Mouse (Mus musculus) kidney, embryonic 16.5 days (tissue): ENCODE measurements around the gene Ap1b1. TPM values are rescaled to one million over a fixed set of nuclear protein-coding genes. Genes with fewer than 3 reads are reported as not detected.
A peak's percentile ranks its signal among the peaks of the same experiment; 100 is the strongest.

Experiments
- ATAC-seq: fragments of 200-750 bp; cut with Nextera tagmentation; 2 replicates; pipeline ENCODE4 v1.8.0; 2017; ENCODE audit warnings: moderate TSS enrichment; ENCODE audit not compliant: low FRiP score, low TSS enrichment
- H3K27ac ChIP-seq: fragments of 300-500 bp; sonication (generic); 2 replicates; pipeline ENCODE4 v1.5.1; 2014; ENCODE audit warnings: low read length
- H3K27me3 ChIP-seq: fragments of 300-500 bp; sonication (generic); 2 replicates; pipeline ENCODE4 v1.6.1; 2014; ENCODE audit warnings: low read length, control low read depth, mixed read lengths; ENCODE audit not compliant: insufficient read depth
- H3K36me3 ChIP-seq: fragments of 300-500 bp; sonication (generic); 2 replicates; pipeline ENCODE4 v1.6.1; 2014; ENCODE audit warnings: low read length, control low read depth, mixed read lengths; ENCODE audit not compliant: insufficient read depth
- H3K4me1 ChIP-seq: fragments of 300-500 bp; sonication (generic); 2 replicates; pipeline ENCODE4 v1.6.1; 2014; ENCODE audit warnings: low read length, control low read depth, mixed read lengths; ENCODE audit not compliant: insufficient read depth
- H3K4me2 ChIP-seq: fragments of 300-500 bp; sonication (generic); replicated peaks from 2 replicates; pipeline ENCODE4 v1.6.1; 2014; ENCODE audit warnings: low read depth, low read length
- H3K4me3 ChIP-seq: fragments of 300-500 bp; sonication (generic); 2 replicates; pipeline ENCODE4 v1.5.1; 2014; ENCODE audit warnings: mild to moderate bottlenecking, low read length
- H3K9ac ChIP-seq: fragments of 300-500 bp; sonication (generic); replicated peaks from 2 replicates; pipeline ENCODE4 v1.6.1; 2014; ENCODE audit warnings: low read length
- H3K9me3 ChIP-seq: fragments of 300-500 bp; sonication (generic); 2 replicates; pipeline ENCODE4 v1.6.1; 2016; ENCODE audit warnings: low read length, control low read depth
- WGBS: fragments of 180-500 bp; shearing (Covaris S2); extraction: QIAGEN DNeasy Blood & Tissue Kit; methylation state at CpG from one replicate; pipeline ENCODE4 v1.1.7; 2014; 5-methylcytosine and 5-hydroxymethylcytosine counted together
- polyA plus RNA-seq: library from polyadenylated mRNA; unstranded; fragments of >200 nt; fragmentation: Nextera tagmentation; extraction: Ambion mirVana; gene quantifications from 2 replicates; pipeline ENCODE4 v1.2.1, GENCODE M21; 2015

Ap1b1 gene
- polyA plus RNA-seq, 1 experiment from 2014 or later: 76.9 TPM

DNA sequence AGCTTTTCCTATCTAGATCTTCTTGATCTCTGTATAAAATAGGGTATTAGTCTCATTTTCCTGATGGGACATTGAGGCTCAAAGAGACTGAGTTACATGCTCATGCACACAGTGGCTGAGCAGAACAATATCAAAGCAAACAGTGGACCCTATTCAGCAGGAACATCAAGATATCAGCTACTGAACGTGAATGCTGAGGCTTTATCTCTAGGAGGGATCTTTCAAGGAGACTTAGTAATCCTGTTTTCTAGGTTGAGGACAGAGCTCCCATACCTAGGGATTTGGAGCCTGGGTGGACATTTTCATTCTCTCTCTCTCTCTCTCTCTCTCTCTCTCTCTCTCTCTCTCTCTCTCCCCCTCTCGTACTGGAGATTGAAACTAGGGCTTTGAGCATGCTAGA, 3.1 kb upstream of the Ap1b1 start:
- WGBS: 75% methylated on average over 2 of the region's 2 CpGs
- ATAC-seq: no peak

DNA sequence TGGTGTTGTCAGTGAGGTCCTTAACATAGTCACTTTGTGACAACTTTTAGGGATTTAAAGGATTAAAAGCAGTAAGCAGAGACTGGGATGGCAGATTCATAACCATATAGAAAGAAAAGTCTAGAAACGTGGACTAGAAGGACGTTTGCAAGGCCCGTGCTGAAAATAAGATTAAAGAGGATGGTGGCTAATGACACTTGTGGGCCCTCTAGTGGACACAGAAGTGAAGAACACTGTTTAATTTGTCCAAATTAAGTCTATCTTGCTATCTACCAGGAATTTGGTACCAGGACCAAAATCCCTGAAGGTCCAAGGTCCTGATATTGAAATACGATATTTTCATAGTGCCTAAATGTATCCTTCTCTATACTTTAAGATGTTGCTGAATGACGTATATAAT, 2.4 kb upstream of the Ap1b1 start:
- H3K27me3 ChIP-seq: no peaks in the 10 kb centered on the region
- H3K4me3 ChIP-seq: no peak overlapping the region
- no peak overlapping the region for H3K27ac ChIP-seq
- WGBS: 4% methylated on average over 5 of the region's 5 CpGs
- H3K4me1 ChIP-seq: peaks cover 17% of the 10 kb centered on the region
- no peaks in the 10 kb centered on the region for H3K9me3 ChIP-seq
- H3K36me3 ChIP-seq: peaks cover 3% of the 10 kb centered on the region; the same call in 1 of the 2 replicates
- ATAC-seq: no peak
- H3K9ac ChIP-seq: no peak overlapping the region
- peak overlapping the region; percentile 25; the same call in 1 of the 2 replicates for H3K4me2 ChIP-seq

More for the DNA sequence above, 3.1 kb upstream of the Ap1b1 start:
- H3K4me3 ChIP-seq: no peak overlapping the region
- no peaks in the 10 kb centered on the region for H3K36me3 ChIP-seq
- no peaks in the 10 kb centered on the region for H3K9me3 ChIP-seq
- no peak overlapping the region for H3K27ac ChIP-seq
- H3K4me1 ChIP-seq: peaks cover 17% of the 10 kb centered on the region
- H3K27me3 ChIP-seq: no peaks in the 10 kb centered on the region
- H3K9ac ChIP-seq: no peak overlapping the region
- H3K4me2 ChIP-seq: no peak overlapping the region

DNA sequence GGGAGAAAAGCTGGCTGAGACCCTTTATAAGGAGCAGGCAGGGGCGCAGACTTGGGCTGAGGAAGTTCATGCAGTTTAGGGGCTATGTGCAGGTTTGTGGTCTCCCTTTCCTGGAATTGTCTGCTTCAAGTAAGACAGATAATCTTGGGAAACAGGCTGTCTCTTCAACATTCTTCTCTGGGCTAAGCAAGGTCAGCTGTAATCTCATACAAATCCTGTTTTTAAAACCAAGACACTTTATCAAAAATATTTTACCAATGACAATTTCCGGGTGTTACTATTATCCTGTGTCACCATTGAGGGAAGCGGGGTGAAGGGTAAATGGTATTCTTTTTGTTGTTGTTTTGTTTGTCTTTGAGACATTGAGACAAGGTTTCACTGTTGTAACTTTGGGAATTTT, 1.8 kb upstream of the Ap1b1 start:
- Histone ChIP-seq H3K4me2 (no peak overlapping the region), H3K27ac (no peak overlapping the region), H3K36me3 (peaks cover 3% of the 10 kb centered on the region; the same call in 1 of the 2 replicates), H3K27me3 (no peaks in the 10 kb centered on the region), H3K9me3 (no peaks in the 10 kb centered on the region), H3K4me3 (no peak overlapping the region), H3K4me1 (peaks cover 17% of the 10 kb centered on the region), H3K9ac (no peak overlapping the region)
- 79% methylated on average over 3 of the region's 3 CpGs for WGBS
- no peak for ATAC-seq

DNA sequence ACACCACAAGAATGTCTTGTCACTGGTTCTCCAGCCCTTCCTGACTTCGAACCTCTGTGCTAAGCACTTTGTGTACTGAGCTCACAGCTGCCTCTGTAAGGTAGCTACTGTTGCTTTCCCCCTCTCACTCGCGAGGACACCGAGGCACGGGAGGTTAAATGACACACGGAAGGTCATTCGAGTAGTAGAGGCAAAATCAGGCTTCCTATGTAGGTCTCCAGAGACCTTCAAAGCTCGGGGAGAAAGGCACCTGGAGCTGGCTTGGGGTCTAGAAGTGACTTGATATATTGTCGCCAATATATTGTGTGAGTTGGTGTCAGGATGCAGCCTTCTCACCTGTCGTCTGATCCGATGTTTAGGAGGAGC, 846 bp downstream of the Ap1b1 start:
- Histone ChIP-seq H3K4me3 (peak overlapping the region; percentile 74), H3K4me2 (peak overlapping the region; percentile 89), H3K4me1 (peaks cover 17% of the 10 kb centered on the region), H3K27me3 (no peaks in the 10 kb centered on the region), H3K36me3 (peaks cover 3% of the 10 kb centered on the region; the same call in 1 of the 2 replicates), H3K9me3 (no peaks in the 10 kb centered on the region), H3K27ac (no peak overlapping the region; the same call in 1 of the 2 replicates), H3K9ac (peak overlapping the region; percentile 76)
- ATAC-seq: no peak; the same call in 1 of the 2 replicates
- WGBS: 39% methylated on average over 11 of the region's 11 CpGs

DNA sequence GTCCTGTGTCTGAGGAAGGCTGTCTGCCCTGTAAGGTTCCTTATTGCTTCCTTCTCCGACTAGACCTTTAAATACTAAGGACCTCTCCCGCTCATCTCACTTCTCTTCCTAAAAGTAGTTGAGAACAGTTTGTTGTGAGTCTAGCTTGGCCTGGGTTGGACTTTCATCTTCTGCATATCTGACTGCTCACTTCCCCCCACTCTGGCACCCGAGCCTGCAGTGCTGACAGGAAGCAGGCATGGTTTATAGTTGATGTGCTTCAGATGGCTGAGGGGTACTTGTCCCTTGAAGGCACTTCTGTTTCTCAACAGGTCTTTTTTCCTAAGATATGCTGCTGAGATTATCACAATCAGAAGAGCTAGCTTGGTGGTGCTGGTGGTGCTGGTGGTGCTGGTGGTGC, 2.6 kb downstream of the Ap1b1 start:
- no peak for ATAC-seq
- no peak overlapping the region for H3K27ac ChIP-seq
- H3K4me2 ChIP-seq: no peak overlapping the region
- peaks cover 17% of the 10 kb centered on the region for H3K4me1 ChIP-seq
- peaks cover 6% of the 10 kb centered on the region; the same call in 1 of the 2 replicates for H3K36me3 ChIP-seq
- no peak overlapping the region for H3K4me3 ChIP-seq
- no peaks in the 10 kb centered on the region for H3K9me3 ChIP-seq
- no peak overlapping the region for H3K9ac ChIP-seq
- H3K27me3 ChIP-seq: no peaks in the 10 kb centered on the region
- 61% methylated on average over 3 of the region's 3 CpGs for WGBS

DNA sequence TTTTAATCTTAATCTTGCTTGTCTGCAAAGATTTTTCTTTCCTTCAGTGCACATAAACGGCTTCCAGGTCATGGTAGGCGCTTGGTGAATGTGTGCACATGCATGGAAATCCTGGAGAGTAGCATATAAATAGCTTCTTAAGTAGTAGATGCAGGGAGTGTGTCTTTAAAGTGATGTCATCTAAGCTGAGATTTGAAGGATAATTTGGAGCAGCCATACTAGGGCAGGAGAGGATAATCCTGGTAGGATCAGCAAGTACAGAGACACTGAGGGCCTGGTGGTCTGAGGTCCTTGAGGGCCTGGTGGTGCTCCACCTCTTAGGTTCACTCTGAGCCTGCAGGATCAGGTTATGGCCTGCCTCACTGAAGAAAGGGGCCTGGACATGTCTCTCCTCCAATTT, 5.8 kb downstream of the Ap1b1 start:
- no peak for ATAC-seq
- no peak overlapping the region for H3K27ac ChIP-seq
- H3K9ac ChIP-seq: no peak overlapping the region
- peaks cover 6% of the 10 kb centered on the region; the same call in 1 of the 2 replicates for H3K36me3 ChIP-seq
- H3K4me3 ChIP-seq: no peak overlapping the region
- 73% methylated on average over 2 of the region's 2 CpGs for WGBS
- H3K4me1 ChIP-seq: peaks cover 10% of the 10 kb centered on the region
- no peaks in the 10 kb centered on the region for H3K9me3 ChIP-seq
- no peaks in the 10 kb centered on the region for H3K27me3 ChIP-seq
- H3K4me2 ChIP-seq: no peak overlapping the region

DNA sequence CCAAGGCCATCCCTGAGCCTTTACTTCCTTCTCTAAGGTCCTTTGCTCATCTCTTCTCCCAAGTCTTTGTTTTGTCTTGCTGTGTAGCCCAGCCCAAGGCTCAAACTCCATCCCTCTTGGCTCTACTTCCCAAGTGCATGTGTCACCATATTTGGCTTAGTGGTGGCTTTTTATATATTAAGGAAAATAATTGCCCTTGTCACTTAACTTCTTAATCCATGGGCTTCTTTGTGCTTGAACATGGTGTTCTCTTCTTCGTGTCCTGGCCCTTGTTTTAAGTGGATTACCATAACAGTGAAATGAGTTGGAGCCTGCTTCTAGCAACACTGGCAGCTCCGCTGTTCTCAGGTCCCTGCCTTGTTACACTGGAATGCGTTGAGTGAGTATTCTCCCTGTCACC, 9.1 kb downstream of the Ap1b1 start:
- no peak overlapping the region for H3K4me2 ChIP-seq
- 0 out of 2 replicates have a peak, but pooled peaks cover 3% of the 10 kb centered on the region for H3K36me3 ChIP-seq
- no peak overlapping the region for H3K4me3 ChIP-seq
- no peak overlapping the region for H3K27ac ChIP-seq
- H3K4me1 ChIP-seq: peaks cover 16% of the 10 kb centered on the region
- 90% methylated on average over 3 of the region's 3 CpGs for WGBS
- H3K9ac ChIP-seq: no peak overlapping the region
- H3K27me3 ChIP-seq: no peaks in the 10 kb centered on the region
- ATAC-seq: no peak
- H3K9me3 ChIP-seq: no peaks in the 10 kb centered on the region

DNA sequence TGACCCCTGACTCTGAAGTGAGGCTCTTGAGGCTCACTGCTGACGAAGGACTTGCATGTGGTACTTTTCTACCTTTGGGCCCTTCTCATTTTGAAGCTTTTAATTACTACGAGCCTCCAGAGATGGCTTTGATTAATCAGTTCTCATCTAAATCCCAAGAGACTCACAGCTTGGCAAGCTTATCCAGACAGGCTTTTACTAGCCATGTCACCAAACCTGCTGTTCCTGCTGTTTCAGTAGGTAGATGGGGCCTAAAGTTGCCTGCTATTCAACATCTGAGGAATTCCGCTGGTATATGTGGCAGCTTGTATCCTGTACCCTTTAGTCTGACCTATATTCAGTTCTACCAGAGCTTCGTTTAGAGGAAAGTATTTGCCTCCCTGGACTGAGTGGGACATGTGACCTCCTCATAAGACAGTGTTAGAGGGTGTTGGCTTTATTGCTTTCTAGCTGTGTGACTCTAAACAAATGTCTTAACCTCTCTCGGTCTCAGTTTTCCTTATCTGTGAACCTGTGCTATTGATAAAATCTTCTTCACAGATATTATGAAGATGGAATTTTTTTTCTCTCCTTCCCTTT, 10.1 kb downstream of the Ap1b1 start:
- Histone ChIP-seq H3K9me3 (no peaks in the 10 kb centered on the region), H3K9ac (no peak overlapping the region), H3K4me2 (no peak overlapping the region), H3K36me3 (0 out of 2 replicates have a peak, but pooled peaks cover 3% of the 10 kb centered on the region), H3K4me3 (no peak overlapping the region), H3K27ac (0 out of 2 replicates have a peak overlapping the region, but pooled peaks have one; percentile 27), H3K27me3 (no peaks in the 10 kb centered on the region), H3K4me1 (peaks cover 16% of the 10 kb centered on the region)
- whole genome bisulfite sequencing: 78% methylated on average over 5 of the region's 5 CpGs
- ATAC-seq: no peak

DNA sequence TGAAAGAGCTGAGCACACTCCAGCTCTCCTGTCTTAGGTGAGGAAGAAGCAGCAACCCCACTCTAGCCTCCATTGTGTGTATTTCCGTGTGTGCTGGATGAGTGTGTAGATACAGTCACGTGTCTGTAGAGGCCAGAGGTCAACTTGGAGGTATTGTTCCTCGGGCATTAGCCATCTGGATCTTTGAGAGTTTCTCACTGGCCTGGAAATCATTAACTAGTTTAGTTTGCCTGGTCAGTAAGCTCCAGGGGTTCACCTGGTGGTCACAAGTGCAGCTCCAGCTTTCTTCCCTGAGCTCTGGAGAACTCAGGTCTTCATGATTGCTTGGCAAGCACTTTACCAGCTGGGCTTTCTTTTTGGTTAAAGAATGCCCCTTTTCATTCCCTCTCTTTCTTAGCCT, 11.7 kb downstream of the Ap1b1 start:
- Histone ChIP-seq H3K4me3 (no peak overlapping the region), H3K9ac (no peak overlapping the region; the same call in 1 of the 2 replicates), H3K4me2 (no peak overlapping the region), H3K27me3 (no peaks in the 10 kb centered on the region), H3K9me3 (no peaks in the 10 kb centered on the region), H3K4me1 (peaks cover 16% of the 10 kb centered on the region), H3K27ac (peak overlapping the region; percentile 87), H3K36me3 (peaks cover 11% of the 10 kb centered on the region)
- ATAC-seq: peak; percentile 87; the same call in 1 of the 2 replicates
- WGBS: 41% methylated on average over 3 of the region's 3 CpGs

DNA sequence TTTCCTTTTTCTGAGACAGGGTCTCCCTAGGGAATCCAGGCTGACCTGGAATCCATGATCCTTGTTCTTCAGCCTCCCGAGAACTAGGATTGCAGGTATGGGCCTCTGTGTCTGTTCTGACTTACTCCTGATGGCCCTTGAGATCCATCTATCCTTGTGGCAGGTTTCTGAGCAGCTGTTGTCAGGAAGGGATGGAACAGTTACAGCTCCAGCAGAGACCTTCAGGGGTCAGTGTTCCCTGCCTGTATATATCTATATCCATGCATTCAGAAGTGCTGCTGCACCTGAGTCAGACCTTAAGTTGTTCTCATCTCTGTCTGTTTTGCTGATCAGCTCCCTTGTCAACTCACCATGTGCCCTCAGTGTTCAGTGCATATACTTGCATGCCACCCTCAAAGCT, 12.1 kb downstream of the Ap1b1 start:
- Histone ChIP-seq H3K9ac (peak overlapping the region; percentile 25; the same call in 1 of the 2 replicates), H3K9me3 (no peaks in the 10 kb centered on the region), H3K4me1 (peaks cover 16% of the 10 kb centered on the region), H3K27me3 (no peaks in the 10 kb centered on the region), H3K4me2 (no peak overlapping the region), H3K4me3 (no peak overlapping the region), H3K27ac (peak overlapping the region; percentile 87), H3K36me3 (peaks cover 13% of the 10 kb centered on the region)
- 63% methylated on average over 1 of the region's 1 CpGs for WGBS
- 0 out of 2 replicates have a peak, but pooled peaks have one; percentile 39 for ATAC-seq
